Mouse (Mus musculus) stomach, postnatal 0 days (tissue): Measurements from ENCODE around the gene Exoc8. TPM values are rescaled to one million over a fixed set of nuclear protein-coding genes. Genes with fewer than 3 reads are reported as not detected.

ENCODE experiments used
- ATAC-seq: fragments of 200-750 bp; cut with Nextera tagmentation; 2 replicates; pipeline ENCODE4 v1.8.0; 2017; ENCODE audit not compliant: low FRiP score, low TSS enrichment
- DNase-seq: peaks from one replicate; pipeline ENCODE4 v3.0.0-alpha.2; 2016; ENCODE audit warnings: low spot score
- H3K27ac ChIP-seq: fragments of 300-500 bp; sonication (generic); replicated peaks from 2 replicates; pipeline ENCODE4 v1.5.1; 2014; ENCODE audit warnings: mild to moderate bottlenecking, control low read depth
- H3K27me3 ChIP-seq: fragments of 300-500 bp; sonication (generic); 2 replicates; pipeline ENCODE4 v1.6.1; 2014; ENCODE audit warnings: low read length; ENCODE audit not compliant: control insufficient read depth, insufficient read depth
- H3K36me3 ChIP-seq: fragments of 300-500 bp; sonication (generic); 2 replicates; pipeline ENCODE4 v1.6.1; 2014; ENCODE audit warnings: low read length, mixed read lengths; ENCODE audit not compliant: control insufficient read depth, insufficient read depth
- H3K4me1 ChIP-seq: fragments of 300-500 bp; sonication (generic); replicated peaks from 2 replicates; pipeline ENCODE4 v1.6.1; 2014; ENCODE audit warnings: antibody characterized with exemption; ENCODE audit not compliant: control insufficient read depth, insufficient read depth
- H3K4me2 ChIP-seq: fragments of 300-500 bp; sonication (generic); replicated peaks from 2 replicates; pipeline ENCODE4 v1.6.1; 2014; ENCODE audit warnings: low read depth, mild to moderate bottlenecking, control low read depth, moderate library complexity
- H3K4me3 ChIP-seq: fragments of 300-500 bp; sonication (generic); 2 replicates; pipeline ENCODE4 v1.5.1; 2014; ENCODE audit warnings: low read depth, low read length, control low read depth
- H3K9ac ChIP-seq: fragments of 300-500 bp; sonication (generic); 2 replicates; pipeline ENCODE4 v1.6.1; 2014; ENCODE audit warnings: mild to moderate bottlenecking, low read length, control low read depth, mixed read lengths
- H3K9me3 ChIP-seq: fragments of 300-500 bp; sonication (generic); 2 replicates; pipeline ENCODE4 v1.6.1; 2016; ENCODE audit warnings: low read length; ENCODE audit not compliant: control insufficient read depth
- CTCF ChIP-seq: IDR thresholded peaks from 2 replicates; pipeline ENCODE4 v1.5.1; 2016; ENCODE audit warnings: antibody characterized with exemption, low read depth, mild to moderate bottlenecking, moderate library complexity
- EP300 ChIP-seq: optimal IDR thresholded peaks from 2 replicates; pipeline ENCODE3; 2016; ENCODE audit warnings: antibody characterized with exemption
- WGBS: fragments of 180-500 bp; shearing (Covaris S2); extraction: QIAGEN DNeasy Blood & Tissue Kit; methylation state at CpG from one replicate; pipeline ENCODE4 v1.1.7; 2014; 5-methylcytosine and 5-hydroxymethylcytosine counted together
- polyA plus RNA-seq: library from polyadenylated mRNA; unstranded; fragments of >200 nt; fragmentation: Nextera tagmentation; extraction: Ambion mirVana; gene quantifications from 2 replicates; pipeline ENCODE4 v1.2.1, GENCODE M21; 2015

Exoc8 gene
- polyA plus RNA-seq, 1 experiment from 2014 or later = 4.9 TPM

GRCm38 (mm10) chr8:124860188-124860587 is 37.3 kb downstream of the Exoc8 start:
- Histone ChIP-seq H3K9me3 (no peaks in the 10 kb centered on the region), H3K27me3 (no peaks in the 10 kb centered on the region), H3K4me3 (no peak overlapping the region), H3K4me1 (peaks cover 5% of the 10 kb centered on the region), H3K27ac (no peak overlapping the region), H3K9ac (no peak overlapping the region), H3K4me2 (no peak overlapping the region), H3K36me3 (peaks cover 9% of the 10 kb centered on the region)
- DNase-seq = no peak
- no peak for TF ChIP-seq EP300
- TF ChIP-seq CTCF = no peak
- ATAC-seq = no peak
- WGBS = 98% methylated on average over 3 of the region's 3 CpGs

GRCm38 (mm10) chr8:124859466-124859865 is 38.0 kb downstream of the Exoc8 start:
- DNase-seq = peak; percentile 45
- H3K36me3 ChIP-seq = peaks cover 9% of the 10 kb centered on the region

GRCm38 (mm10) chr8:124853511-124853910 is 44.0 kb downstream of the Exoc8 start:
- no peaks in the 10 kb centered on the region for H3K9me3 ChIP-seq
- H3K4me1 ChIP-seq = no peaks in the 10 kb centered on the region
- H3K27me3 ChIP-seq = no peaks in the 10 kb centered on the region
- peaks cover 9% of the 10 kb centered on the region for H3K36me3 ChIP-seq
- H3K4me2 ChIP-seq = no peak overlapping the region
- no peak overlapping the region for H3K9ac ChIP-seq
- DNase-seq (no peak), ATAC-seq (no peak)
- no peak for TF ChIP-seq EP300
- TF ChIP-seq CTCF = no peak
- no peak overlapping the region for H3K4me3 ChIP-seq
- no peak overlapping the region for H3K27ac ChIP-seq
- 98% methylated on average over 1 of the region's 1 CpGs for WGBS

More at GRCm38 (mm10) chr8:124859466-124859865, 38.0 kb downstream of the Exoc8 start:
- no peak for ATAC-seq
- Histone ChIP-seq H3K4me3 (no peak overlapping the region), H3K27me3 (no peaks in the 10 kb centered on the region), H3K27ac (no peak overlapping the region), H3K4me1 (peaks cover 5% of the 10 kb centered on the region), H3K9ac (no peak overlapping the region), H3K9me3 (no peaks in the 10 kb centered on the region), H3K4me2 (no peak overlapping the region)
- TF ChIP-seq CTCF = peak; percentile 69
- TF ChIP-seq EP300 = no peak

GRCm38 (mm10) chr8:124845573-124845972 is 51.9 kb downstream of the Exoc8 start:
- no peaks in the 10 kb centered on the region for H3K27me3 ChIP-seq
- no peak overlapping the region for H3K27ac ChIP-seq
- ATAC-seq (no peak), DNase-seq (no peak)
- H3K4me1 ChIP-seq = no peaks in the 10 kb centered on the region
- no peak overlapping the region for H3K4me3 ChIP-seq
- H3K4me2 ChIP-seq = no peak overlapping the region
- no peak overlapping the region for H3K9ac ChIP-seq
- 87% methylated on average over 5 of the region's 5 CpGs for WGBS
- no peaks in the 10 kb centered on the region for H3K9me3 ChIP-seq
- no peak for TF ChIP-seq EP300
- no peak for TF ChIP-seq CTCF
- H3K36me3 ChIP-seq = no peaks in the 10 kb centered on the region

- TF ChIP-seq CTCF (no peak), EP300 (no peak)
- H3K4me2 ChIP-seq = no peak overlapping the region
- H3K9ac ChIP-seq = no peak overlapping the region
- no peaks in the 10 kb centered on the region for H3K27me3 ChIP-seq
- H3K27ac ChIP-seq = no peak overlapping the region
- H3K9me3 ChIP-seq = no peaks in the 10 kb centered on the region
- 63% methylated on average over 3 of the region's 3 CpGs for WGBS
- no peaks in the 10 kb centered on the region for H3K4me1 ChIP-seq
- no peak for ATAC-seq
- DNase-seq = no peak
- H3K36me3 ChIP-seq = peaks cover 2% of the 10 kb centered on the region
- H3K4me3 ChIP-seq = no peak overlapping the region
Measured at GRCm38 (mm10) chr8:124845131-124845530, 52.4 kb downstream of the Exoc8 start.

Other genes starting within 250 kb of the Exoc8 start
- gene 2310022B05Rik, start 234.3 kb downstream of the Exoc8 start, polyA plus RNA-seq = 17.9 and 20.0 TPM in 2 replicates
- gene Ttc13, start 175.7 kb downstream of the Exoc8 start, polyA plus RNA-seq = 18.7 and 19.7 TPM in 2 replicates
- gene Arv1, start 175.6 kb downstream of the Exoc8 start, polyA plus RNA-seq = 11.0 and 11.2 TPM in 2 replicates
- gene Fam89a, start 145.9 kb downstream of the Exoc8 start, polyA plus RNA-seq = 12.5 and 13.0 TPM in 2 replicates
- gene Trim67, start 104.6 kb downstream of the Exoc8 start, polyA plus RNA-seq = 0.23 and 0.33 TPM in 2 replicates
- 41.1 and 41.4 TPM in 2 replicates for gene Gnpat, start 34.7 kb downstream of the Exoc8 start, polyA plus RNA-seq
- 20.2 and 21.3 TPM in 2 replicates for gene 2810004N23Rik, start 34.6 kb downstream of the Exoc8 start, polyA plus RNA-seq
- gene Sprtn, start 181 bp upstream of the Exoc8 start, polyA plus RNA-seq = 4.9 and 5.0 TPM in 2 replicates
- gene Egln1, start 51.6 kb upstream of the Exoc8 start, polyA plus RNA-seq = 7.1 and 7.5 TPM in 2 replicates
- gene Tsnax, start 115.3 kb upstream of the Exoc8 start, polyA plus RNA-seq = 62.5 and 66.2 TPM in 2 replicates
- 0.39 and 0.53 TPM in 2 replicates for gene Disc1, start 156.5 kb upstream of the Exoc8 start, polyA plus RNA-seq